Mouse (Mus musculus): Measurements from ENCODE around the gene Spsb1. TPM values are rescaled to one million over a fixed set of nuclear protein-coding genes. Genes with fewer than 3 reads are reported as not detected.

Gene Spsb1
- polyA plus RNA-seq, 1 experiment from 2014 or later, result 4.7 TPM

DNA sequence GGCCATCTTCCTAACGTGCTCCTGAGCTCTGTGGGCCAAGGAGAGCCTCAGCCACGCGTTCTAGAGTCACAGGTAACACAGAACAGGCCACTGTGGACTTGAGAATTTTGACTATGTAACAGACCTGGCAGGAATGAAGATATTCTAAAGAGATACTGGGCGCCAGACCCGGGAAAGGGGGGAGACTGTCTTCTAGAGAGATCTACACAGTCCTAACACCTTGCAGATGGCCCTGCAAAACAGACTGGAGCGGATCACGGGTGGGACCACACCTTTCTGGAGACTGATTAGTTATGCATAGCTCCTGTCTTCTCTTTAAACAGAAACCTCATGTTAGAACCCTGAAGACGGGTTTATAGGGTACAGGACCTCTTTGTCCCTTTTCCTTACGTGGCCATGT is 100.1 kb downstream of the Spsb1 start:
- Histone ChIP-seq H3K9me3 (replicated peaks; ENCODE audit: control insufficient read depth, low read length) (no peaks in the 10 kb centered on the region), H3K27me3 (ENCODE audit: control insufficient read depth, insufficient read depth, low read length) (no peaks in the 10 kb centered on the region), H3K4me2 (peak overlapping the region; percentile 64), H3K36me3 (ENCODE audit: control insufficient read depth, insufficient read depth, low read length) (no peaks in the 10 kb centered on the region), H3K9ac (ENCODE audit: low read depth, low read length) (peak overlapping the region; percentile 12; the same call in 1 of the 2 replicates), H3K4me3 (ENCODE audit: low read depth, low read length) (peak overlapping the region; percentile 27), H3K4me1 (ENCODE audit: control insufficient read depth, insufficient read depth, low read length) (peaks cover 14% of the 10 kb centered on the region), H3K27ac (ENCODE audit: low read depth, low read length) (no peak overlapping the region)
- no peak for ATAC-seq (replicated peaks; ENCODE audit: insufficient number of reproducible peaks, low FRiP score, low TSS enrichment)
- 49% methylated on average over 9 of the region's 9 CpGs for WGBS (ENCODE audit: insufficient replicate concordance)

DNA sequence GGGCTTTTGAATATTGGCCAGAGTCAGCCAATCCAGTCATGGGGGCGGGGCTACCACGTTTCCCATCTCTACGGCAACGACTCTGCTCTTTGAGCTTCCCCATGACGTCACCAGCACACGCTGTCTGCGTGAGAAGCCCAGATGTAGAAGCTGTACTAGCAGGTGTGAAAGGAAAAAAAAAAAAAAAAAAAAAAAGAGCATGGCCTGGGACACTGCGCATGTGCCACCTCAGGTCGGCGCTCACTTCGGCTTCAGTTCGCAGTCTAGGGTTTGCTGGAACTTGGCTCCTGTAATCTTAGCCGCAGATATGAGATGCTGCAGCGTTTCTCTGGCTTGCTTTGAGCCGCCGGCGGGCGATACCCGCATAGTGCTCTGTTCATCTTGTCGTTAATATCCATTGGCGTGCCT is 100.5 kb downstream of the Spsb1 start:
- H3K4me2 ChIP-seq, result peak overlapping the region; percentile 64
- H3K36me3 ChIP-seq (ENCODE audit: control insufficient read depth, insufficient read depth, low read length), result no peaks in the 10 kb centered on the region
- no peak overlapping the region for H3K27ac ChIP-seq (ENCODE audit: low read depth, low read length)
- H3K4me1 ChIP-seq (ENCODE audit: control insufficient read depth, insufficient read depth, low read length), result peaks cover 14% of the 10 kb centered on the region
- H3K27me3 ChIP-seq (ENCODE audit: control insufficient read depth, insufficient read depth, low read length), result no peaks in the 10 kb centered on the region
- peak overlapping the region; percentile 12; the same call in 1 of the 2 replicates for H3K9ac ChIP-seq (ENCODE audit: low read depth, low read length)
- 4% methylated on average over 21 of the region's 21 CpGs for WGBS (ENCODE audit: insufficient replicate concordance)
- H3K9me3 ChIP-seq (replicated peaks; ENCODE audit: control insufficient read depth, low read length), result no peaks in the 10 kb centered on the region
- H3K4me3 ChIP-seq (ENCODE audit: low read depth, low read length), result peak overlapping the region; percentile 27
- ATAC-seq (replicated peaks; ENCODE audit: insufficient number of reproducible peaks, low FRiP score, low TSS enrichment), result no peak

DNA sequence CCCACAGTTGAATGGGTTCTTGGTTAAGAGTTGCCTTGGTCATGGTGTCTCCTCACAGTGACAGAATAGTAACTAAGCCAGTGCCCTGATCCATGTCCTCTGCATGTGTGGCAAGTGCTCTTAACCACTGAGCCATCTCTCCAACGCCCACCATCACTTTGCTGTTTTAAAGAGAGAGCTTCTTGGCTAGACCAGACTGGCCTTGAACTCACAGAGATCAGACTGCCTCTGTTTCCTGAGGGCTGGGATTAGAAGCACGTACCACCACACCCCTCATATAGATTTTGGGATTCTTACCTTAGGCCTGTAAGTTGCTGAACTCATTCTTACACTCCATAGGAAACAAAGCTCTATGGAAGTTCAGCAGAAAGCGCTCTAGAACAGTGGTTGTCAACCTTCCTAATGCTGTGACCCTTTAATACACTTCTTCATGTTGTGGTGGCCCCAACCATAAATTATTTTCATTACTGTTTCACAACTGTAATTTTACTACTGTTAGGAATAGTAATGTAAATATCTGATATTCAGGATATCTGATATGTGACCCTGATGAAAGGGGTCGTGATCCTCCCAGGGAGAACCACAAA is 101.1 kb downstream of the Spsb1 start:
- WGBS (ENCODE audit: insufficient replicate concordance), result 64% methylated on average over 4 of the region's 4 CpGs
- no peak overlapping the region for H3K27ac ChIP-seq (ENCODE audit: low read depth, low read length)
- H3K9ac ChIP-seq (ENCODE audit: low read depth, low read length), result no peak overlapping the region
- ATAC-seq (replicated peaks; ENCODE audit: insufficient number of reproducible peaks, low FRiP score, low TSS enrichment), result no peak
- no peaks in the 10 kb centered on the region for H3K27me3 ChIP-seq (ENCODE audit: control insufficient read depth, insufficient read depth, low read length)
- H3K9me3 ChIP-seq (replicated peaks; ENCODE audit: control insufficient read depth, low read length), result no peaks in the 10 kb centered on the region
- H3K4me3 ChIP-seq (ENCODE audit: low read depth, low read length), result peak overlapping the region; percentile 27
- peaks cover 14% of the 10 kb centered on the region for H3K4me1 ChIP-seq (ENCODE audit: control insufficient read depth, insufficient read depth, low read length)
- peak overlapping the region; percentile 64 for H3K4me2 ChIP-seq
- H3K36me3 ChIP-seq (ENCODE audit: control insufficient read depth, insufficient read depth, low read length), result no peaks in the 10 kb centered on the region

DNA sequence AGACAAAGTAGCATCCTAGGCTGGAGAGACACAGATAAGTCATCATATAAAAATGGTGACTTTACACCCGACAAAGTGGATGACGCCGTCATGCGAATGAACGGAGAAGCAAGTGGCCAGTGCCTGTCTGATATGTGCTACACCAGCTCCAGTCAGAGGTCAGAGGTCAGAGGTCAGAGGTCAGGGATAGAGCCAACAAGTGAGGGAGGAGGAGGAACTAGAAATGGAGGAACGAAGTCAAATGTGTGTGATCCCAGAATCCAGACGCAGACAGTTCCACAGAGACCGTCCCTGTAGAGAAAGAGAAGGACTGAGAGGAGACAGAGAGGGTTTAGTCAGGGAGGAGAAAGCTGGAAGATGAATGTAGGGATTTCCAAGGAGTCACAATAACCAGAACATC is 103.3 kb downstream of the Spsb1 start:
- WGBS (ENCODE audit: insufficient replicate concordance), result 81% methylated on average over 8 of the region's 8 CpGs
- H3K36me3 ChIP-seq (ENCODE audit: control insufficient read depth, insufficient read depth, low read length), result no peaks in the 10 kb centered on the region
- no peaks in the 10 kb centered on the region for H3K9me3 ChIP-seq (replicated peaks; ENCODE audit: control insufficient read depth, low read length)
- H3K27me3 ChIP-seq (ENCODE audit: control insufficient read depth, insufficient read depth, low read length), result no peaks in the 10 kb centered on the region
- ATAC-seq (replicated peaks; ENCODE audit: insufficient number of reproducible peaks, low FRiP score, low TSS enrichment), result no peak
- H3K9ac ChIP-seq (ENCODE audit: low read depth, low read length), result no peak overlapping the region
- no peak overlapping the region for H3K4me2 ChIP-seq
- H3K4me3 ChIP-seq (ENCODE audit: low read depth, low read length), result no peak overlapping the region
- peaks cover 10% of the 10 kb centered on the region for H3K4me1 ChIP-seq (ENCODE audit: control insufficient read depth, insufficient read depth, low read length)
- H3K27ac ChIP-seq (ENCODE audit: low read depth, low read length), result no peak overlapping the region

DNA sequence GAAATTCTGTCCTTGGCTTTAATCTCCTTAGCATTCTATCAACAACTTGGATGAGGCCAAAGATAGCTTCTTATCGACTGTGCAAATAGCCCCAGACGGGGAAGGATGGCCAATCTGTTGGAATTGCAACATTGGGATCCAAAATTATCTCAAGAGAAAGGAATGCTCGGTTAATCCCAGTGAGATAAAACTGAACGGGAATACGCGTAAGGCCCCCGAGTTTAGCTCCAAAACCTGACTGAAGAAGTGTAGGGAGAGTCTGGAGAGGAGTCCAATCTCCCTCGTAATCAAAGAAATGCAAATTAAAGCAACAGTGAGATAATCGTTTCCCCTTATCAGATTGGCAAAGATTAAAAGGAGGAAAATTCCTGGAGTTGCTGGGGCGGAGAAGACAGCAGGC is 104.2 kb downstream of the Spsb1 start:
- Histone ChIP-seq H3K9me3 (replicated peaks; ENCODE audit: control insufficient read depth, low read length) (no peaks in the 10 kb centered on the region), H3K27me3 (ENCODE audit: control insufficient read depth, insufficient read depth, low read length) (no peaks in the 10 kb centered on the region), H3K4me1 (ENCODE audit: control insufficient read depth, insufficient read depth, low read length) (peaks cover 10% of the 10 kb centered on the region), H3K36me3 (ENCODE audit: control insufficient read depth, insufficient read depth, low read length) (no peaks in the 10 kb centered on the region), H3K27ac (ENCODE audit: low read depth, low read length) (no peak overlapping the region), H3K4me2 (no peak overlapping the region), H3K4me3 (ENCODE audit: low read depth, low read length) (no peak overlapping the region), H3K9ac (ENCODE audit: low read depth, low read length) (no peak overlapping the region)
- 40% methylated on average over 10 of the region's 10 CpGs for WGBS (ENCODE audit: insufficient replicate concordance)
- no peak for ATAC-seq (replicated peaks; ENCODE audit: insufficient number of reproducible peaks, low FRiP score, low TSS enrichment)

DNA sequence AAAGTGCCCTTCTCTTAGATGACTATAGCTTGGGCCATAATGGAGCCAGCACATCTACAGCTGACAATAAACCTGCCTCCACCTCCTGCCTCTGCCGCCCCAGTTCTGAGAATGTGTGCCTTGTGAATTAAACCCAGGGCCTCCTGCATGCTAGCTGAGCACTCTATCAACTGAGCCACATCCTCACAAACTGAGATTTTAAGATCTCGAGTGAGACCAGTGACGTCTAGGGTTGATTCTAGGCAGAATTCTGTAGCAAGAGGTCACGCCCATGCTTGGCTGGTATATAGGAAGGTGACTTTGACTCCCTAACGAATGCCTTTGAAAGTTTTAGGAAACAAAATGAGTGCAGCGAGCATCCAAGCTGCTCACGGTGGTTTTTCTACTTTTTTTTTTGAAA is 104.8 kb downstream of the Spsb1 start:
- Histone ChIP-seq H3K9ac (ENCODE audit: low read depth, low read length) (no peak overlapping the region), H3K4me1 (ENCODE audit: control insufficient read depth, insufficient read depth, low read length) (peaks cover 7% of the 10 kb centered on the region), H3K4me2 (no peak overlapping the region), H3K9me3 (replicated peaks; ENCODE audit: control insufficient read depth, low read length) (no peaks in the 10 kb centered on the region), H3K27ac (ENCODE audit: low read depth, low read length) (no peak overlapping the region), H3K27me3 (ENCODE audit: control insufficient read depth, insufficient read depth, low read length) (no peaks in the 10 kb centered on the region), H3K4me3 (ENCODE audit: low read depth, low read length) (no peak overlapping the region), H3K36me3 (ENCODE audit: control insufficient read depth, insufficient read depth, low read length) (no peaks in the 10 kb centered on the region)
- no peak for ATAC-seq (replicated peaks; ENCODE audit: insufficient number of reproducible peaks, low FRiP score, low TSS enrichment)
- WGBS (ENCODE audit: insufficient replicate concordance), result 76% methylated on average over 7 of the region's 7 CpGs

DNA sequence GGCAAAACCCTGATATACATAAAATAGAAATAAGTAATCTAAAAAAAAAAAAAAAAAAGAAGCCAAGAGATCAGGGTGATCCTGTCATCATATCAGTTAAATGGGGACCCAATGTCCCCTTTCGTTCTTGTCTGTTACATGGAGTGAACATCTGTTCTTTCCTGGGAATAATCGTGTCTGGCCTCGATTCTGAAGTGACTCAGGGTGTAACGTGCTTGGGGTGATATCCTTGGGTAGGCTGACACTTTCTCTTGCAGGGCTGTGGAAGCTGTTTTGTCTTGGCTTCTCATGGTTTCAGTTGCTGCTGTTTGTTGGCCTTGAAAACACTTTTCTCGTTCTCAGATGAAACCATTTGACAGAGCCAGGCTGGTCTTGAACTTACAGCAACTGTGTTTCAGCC is 105.8 kb downstream of the Spsb1 start:
- Histone ChIP-seq H3K4me2 (no peak overlapping the region), H3K27ac (ENCODE audit: low read depth, low read length) (no peak overlapping the region), H3K9me3 (replicated peaks; ENCODE audit: control insufficient read depth, low read length) (no peaks in the 10 kb centered on the region), H3K27me3 (ENCODE audit: control insufficient read depth, insufficient read depth, low read length) (no peaks in the 10 kb centered on the region), H3K4me3 (ENCODE audit: low read depth, low read length) (no peak overlapping the region), H3K36me3 (ENCODE audit: control insufficient read depth, insufficient read depth, low read length) (no peaks in the 10 kb centered on the region), H3K4me1 (ENCODE audit: control insufficient read depth, insufficient read depth, low read length) (no peaks in the 10 kb centered on the region), H3K9ac (ENCODE audit: low read depth, low read length) (no peak overlapping the region)
- ATAC-seq (replicated peaks; ENCODE audit: insufficient number of reproducible peaks, low FRiP score, low TSS enrichment), result no peak
- WGBS (ENCODE audit: insufficient replicate concordance), result 80% methylated on average over 5 of the region's 5 CpGs

DNA sequence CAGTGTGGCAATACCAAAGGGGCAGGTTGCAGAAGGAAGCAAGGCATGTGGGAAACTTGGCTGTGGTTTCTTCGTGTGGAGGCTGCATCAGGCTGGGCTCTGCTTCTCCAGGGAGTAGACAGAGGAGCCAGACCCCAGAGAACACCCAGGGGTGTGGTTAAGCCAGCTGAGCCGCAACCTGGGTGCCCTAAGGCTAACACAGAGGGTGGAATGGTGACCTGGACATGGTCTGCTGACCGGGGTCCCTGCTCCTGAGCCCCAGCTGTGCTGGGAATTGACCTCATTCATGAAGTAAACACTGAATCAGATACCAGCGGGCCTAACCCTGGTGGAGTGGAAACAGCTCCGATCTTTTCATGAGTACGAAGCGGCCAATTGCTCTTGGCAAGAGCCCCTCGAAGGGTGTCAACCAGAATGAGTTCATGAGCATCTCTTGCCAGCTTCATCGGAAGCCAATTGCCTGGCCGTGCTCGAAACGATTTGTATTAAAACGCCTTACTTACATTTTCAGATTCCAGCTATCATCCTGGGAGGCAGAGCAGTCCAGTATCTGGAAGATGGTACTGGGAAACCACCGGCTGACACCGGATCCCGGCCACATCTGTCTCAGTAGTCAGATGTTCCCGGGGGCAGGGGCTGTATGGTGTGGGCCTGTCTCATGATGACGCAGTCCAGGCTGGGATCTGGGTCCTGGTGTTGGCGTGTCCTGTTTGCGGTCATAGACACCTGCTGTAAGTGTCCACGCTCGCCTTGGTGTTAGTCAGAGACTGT is 107.8 kb downstream of the Spsb1 start:
- Histone ChIP-seq H3K4me2 (no peak overlapping the region), H3K4me1 (ENCODE audit: control insufficient read depth, insufficient read depth, low read length) (no peaks in the 10 kb centered on the region), H3K27ac (ENCODE audit: low read depth, low read length) (no peak overlapping the region), H3K27me3 (ENCODE audit: control insufficient read depth, insufficient read depth, low read length) (no peaks in the 10 kb centered on the region), H3K9ac (ENCODE audit: low read depth, low read length) (no peak overlapping the region), H3K9me3 (replicated peaks; ENCODE audit: control insufficient read depth, low read length) (no peaks in the 10 kb centered on the region), H3K36me3 (ENCODE audit: control insufficient read depth, insufficient read depth, low read length) (no peaks in the 10 kb centered on the region), H3K4me3 (ENCODE audit: low read depth, low read length) (no peak overlapping the region)
- no peak for ATAC-seq (replicated peaks; ENCODE audit: insufficient number of reproducible peaks, low FRiP score, low TSS enrichment)
- WGBS (ENCODE audit: insufficient replicate concordance), result 76% methylated on average over 22 of the region's 22 CpGs

Measured in heart, embryonic 11.5 days (tissue).